Mouse (Mus musculus): ENCODE measurements around the gene Gng7. TPM values are rescaled to one million over a fixed set of nuclear protein-coding genes. Genes with fewer than 3 reads are reported as not detected.

The Gng7 gene
- polyA plus RNA-seq, 1 experiment from 2014 or later, result 4.8 TPM

GRCm38 (mm10) chr10:81028219-81028618 is 13.5 kb upstream of the Gng7 start:
- Histone ChIP-seq H3K9me3 (ENCODE audit: control insufficient read depth, low read length) (no peaks in the 10 kb centered on the region), H3K4me3 (ENCODE audit: low read length) (no peak overlapping the region), H3K36me3 (ENCODE audit: control insufficient read depth, insufficient read depth, low read length) (peaks cover 14% of the 10 kb centered on the region), H3K9ac (ENCODE audit: low read depth, low read length) (no peak overlapping the region), H3K4me1 (ENCODE audit: control insufficient read depth, insufficient read depth, low read length) (0 out of 2 replicates have a peak, but pooled peaks cover 7% of the 10 kb centered on the region), H3K27me3 (ENCODE audit: control insufficient read depth, insufficient read depth, low read length) (peaks cover 17% of the 10 kb centered on the region), H3K27ac (ENCODE audit: low read depth, low read length) (no peak overlapping the region), H3K4me2 (replicated peaks; ENCODE audit: low read depth, low read length) (no peak overlapping the region)
- no peak for ATAC-seq (ENCODE audit: low FRiP score, low TSS enrichment)

DNA sequence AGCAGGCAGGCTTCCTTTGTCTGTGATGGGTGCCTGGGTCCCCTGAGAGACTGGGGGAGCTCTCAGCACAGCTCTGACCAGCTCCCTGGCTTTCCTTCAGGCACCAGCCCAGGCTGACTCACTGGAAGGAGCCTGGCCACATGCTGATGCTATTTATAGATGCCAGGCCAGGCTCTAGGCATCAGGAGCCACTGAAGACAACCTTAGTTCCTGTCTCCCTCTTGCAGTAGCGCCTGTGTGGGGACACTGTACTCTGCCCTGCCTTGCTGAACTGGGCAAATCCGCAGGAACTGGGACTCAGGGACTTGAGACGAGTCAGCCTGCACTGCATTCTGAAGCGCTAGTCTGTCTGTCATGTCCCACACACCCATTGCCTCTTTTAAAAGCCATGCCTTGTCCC is 12.6 kb upstream of the Gng7 start:
- Histone ChIP-seq H3K9ac (ENCODE audit: low read depth, low read length) (no peak overlapping the region), H3K27ac (ENCODE audit: low read depth, low read length) (no peak overlapping the region), H3K9me3 (ENCODE audit: control insufficient read depth, low read length) (no peaks in the 10 kb centered on the region), H3K27me3 (ENCODE audit: control insufficient read depth, insufficient read depth, low read length) (peaks cover 21% of the 10 kb centered on the region), H3K4me1 (ENCODE audit: control insufficient read depth, insufficient read depth, low read length) (0 out of 2 replicates have a peak, but pooled peaks cover 7% of the 10 kb centered on the region), H3K36me3 (ENCODE audit: control insufficient read depth, insufficient read depth, low read length) (peaks cover 9% of the 10 kb centered on the region), H3K4me3 (ENCODE audit: low read length) (no peak overlapping the region), H3K4me2 (replicated peaks; ENCODE audit: low read depth, low read length) (no peak overlapping the region)
- no peak for ATAC-seq (ENCODE audit: low FRiP score, low TSS enrichment)
- WGBS, result 68% methylated on average over 4 of the region's 4 CpGs

DNA sequence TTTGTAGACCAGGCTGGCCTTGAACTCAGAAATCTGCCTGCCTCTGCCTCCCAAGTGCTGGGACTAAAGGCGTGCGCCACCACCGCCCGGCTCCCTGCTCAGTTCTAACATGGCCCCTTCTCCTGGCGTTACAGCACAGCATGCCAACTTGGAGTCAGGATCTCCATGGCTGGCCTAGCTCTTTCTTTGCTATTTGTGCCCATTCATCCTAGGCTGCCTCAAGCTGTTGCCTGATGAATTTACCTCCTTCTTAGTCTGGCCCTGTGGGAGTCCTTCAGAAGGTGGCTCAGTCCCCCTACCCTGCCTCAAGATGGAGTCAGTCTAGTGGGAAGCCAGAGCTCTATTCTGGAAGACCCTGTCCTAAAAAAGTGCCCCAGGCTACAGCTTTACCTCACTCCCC is 12.1 kb upstream of the Gng7 start:
- Histone ChIP-seq H3K4me2 (replicated peaks; ENCODE audit: low read depth, low read length) (no peak overlapping the region), H3K9ac (ENCODE audit: low read depth, low read length) (no peak overlapping the region), H3K4me1 (ENCODE audit: control insufficient read depth, insufficient read depth, low read length) (0 out of 2 replicates have a peak, but pooled peaks cover 7% of the 10 kb centered on the region), H3K4me3 (ENCODE audit: low read length) (no peak overlapping the region), H3K36me3 (ENCODE audit: control insufficient read depth, insufficient read depth, low read length) (peaks cover 9% of the 10 kb centered on the region), H3K27ac (ENCODE audit: low read depth, low read length) (no peak overlapping the region), H3K27me3 (ENCODE audit: control insufficient read depth, insufficient read depth, low read length) (peaks cover 26% of the 10 kb centered on the region), H3K9me3 (ENCODE audit: control insufficient read depth, low read length) (no peaks in the 10 kb centered on the region)
- WGBS, result 92% methylated on average over 5 of the region's 5 CpGs
- ATAC-seq (ENCODE audit: low FRiP score, low TSS enrichment), result no peak

GRCm38 (mm10) chr10:81025639-81026275 is 11.0 kb upstream of the Gng7 start, which contains the start of gene Diras1:
Diras1 (minus strand) TSS chr10:81025662.
- peaks cover 1% of the 10 kb centered on the region; the same call in 1 of the 2 replicates for H3K36me3 ChIP-seq (ENCODE audit: control insufficient read depth, insufficient read depth, low read length)
- H3K9ac ChIP-seq (ENCODE audit: low read depth, low read length), result peak within 1 kb of the TSS; percentile 28; the same call in 1 of the 2 replicates
- WGBS, result 54% methylated on average over 11 of the region's 12 CpGs

DNA sequence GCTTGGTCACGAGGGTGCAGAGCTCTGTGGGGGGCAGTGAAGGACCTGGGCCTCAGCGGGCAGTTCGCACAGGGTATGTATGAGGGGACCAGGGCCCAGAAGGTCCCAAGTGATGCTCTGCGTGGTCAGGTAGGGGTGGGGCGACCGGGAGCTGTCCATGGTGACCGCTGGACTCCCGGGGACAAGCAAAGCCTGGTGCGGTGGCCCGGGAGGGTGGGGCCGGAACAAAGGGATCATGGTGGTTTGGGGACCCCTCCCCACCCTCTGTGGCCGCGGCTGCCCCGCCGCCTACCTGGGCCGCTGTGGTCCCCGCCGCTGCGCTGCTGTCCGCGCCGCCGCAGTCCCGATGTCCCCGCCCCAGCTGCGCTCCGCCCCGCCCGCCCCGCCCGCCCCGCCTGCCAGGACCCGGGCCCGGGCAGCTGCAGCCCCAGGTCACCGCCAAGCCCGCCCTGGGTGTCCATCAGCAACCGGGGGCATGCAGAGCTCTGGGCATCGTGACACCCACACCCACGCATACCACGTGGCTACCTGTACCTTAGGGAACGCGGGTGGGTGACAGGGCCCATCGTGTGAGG is 10.4 kb upstream of the Gng7 start:
- Histone ChIP-seq H3K4me1 (ENCODE audit: control insufficient read depth, insufficient read depth, low read length) (0 out of 2 replicates have a peak, but pooled peaks cover 7% of the 10 kb centered on the region), H3K27me3 (ENCODE audit: control insufficient read depth, insufficient read depth, low read length) (peaks cover 26% of the 10 kb centered on the region), H3K9ac (ENCODE audit: low read depth, low read length) (peak overlapping the region; percentile 28; the same call in 1 of the 2 replicates), H3K27ac (ENCODE audit: low read depth, low read length) (no peak overlapping the region), H3K4me3 (ENCODE audit: low read length) (peak overlapping the region; percentile 29), H3K36me3 (ENCODE audit: control insufficient read depth, insufficient read depth, low read length) (no peaks in the 10 kb centered on the region), H3K9me3 (ENCODE audit: control insufficient read depth, low read length) (no peaks in the 10 kb centered on the region), H3K4me2 (replicated peaks; ENCODE audit: low read depth, low read length) (peak overlapping the region; percentile 52)
- WGBS, result 2% methylated on average over 43 of the region's 43 CpGs
- ATAC-seq (ENCODE audit: low FRiP score, low TSS enrichment), result 0 out of 2 replicates have a peak, but pooled peaks have one; percentile 38

More at GRCm38 (mm10) chr10:81025639-81026275, 11.0 kb upstream of the Gng7 start, which contains the start of gene Diras1:
- Histone ChIP-seq H3K4me1 (ENCODE audit: control insufficient read depth, insufficient read depth, low read length) (0 out of 2 replicates have a peak, but pooled peaks cover 7% of the 10 kb centered on the region), H3K27ac (ENCODE audit: low read depth, low read length) (no peak within 1 kb of the TSS), H3K27me3 (ENCODE audit: control insufficient read depth, insufficient read depth, low read length) (peaks cover 26% of the 10 kb centered on the region), H3K4me2 (replicated peaks; ENCODE audit: low read depth, low read length) (peak within 1 kb of the TSS; percentile 52), H3K4me3 (ENCODE audit: low read length) (peak within 1 kb of the TSS; percentile 29), H3K9me3 (ENCODE audit: control insufficient read depth, low read length) (no peaks in the 10 kb centered on the region)
- no peak for ATAC-seq (ENCODE audit: low FRiP score, low TSS enrichment)

GRCm38 (mm10) chr10:81024346-81024937 is 9.7 kb upstream of the Gng7 start:
- no peak overlapping the region for H3K4me2 ChIP-seq (replicated peaks; ENCODE audit: low read depth, low read length)
- peaks cover 26% of the 10 kb centered on the region for H3K27me3 ChIP-seq (ENCODE audit: control insufficient read depth, insufficient read depth, low read length)
- 70% methylated on average over 5 of the region's 5 CpGs for WGBS
- H3K9ac ChIP-seq (ENCODE audit: low read depth, low read length), result 0 out of 2 replicates have a peak overlapping the region, but pooled peaks have one; percentile 28
- no peak overlapping the region for H3K27ac ChIP-seq (ENCODE audit: low read depth, low read length)
- no peaks in the 10 kb centered on the region for H3K9me3 ChIP-seq (ENCODE audit: control insufficient read depth, low read length)
- no peaks in the 10 kb centered on the region for H3K36me3 ChIP-seq (ENCODE audit: control insufficient read depth, insufficient read depth, low read length)
- no peak for ATAC-seq (ENCODE audit: low FRiP score, low TSS enrichment)
- no peak overlapping the region for H3K4me3 ChIP-seq (ENCODE audit: low read length)
- H3K4me1 ChIP-seq (ENCODE audit: control insufficient read depth, insufficient read depth, low read length), result 0 out of 2 replicates have a peak, but pooled peaks cover 7% of the 10 kb centered on the region

DNA sequence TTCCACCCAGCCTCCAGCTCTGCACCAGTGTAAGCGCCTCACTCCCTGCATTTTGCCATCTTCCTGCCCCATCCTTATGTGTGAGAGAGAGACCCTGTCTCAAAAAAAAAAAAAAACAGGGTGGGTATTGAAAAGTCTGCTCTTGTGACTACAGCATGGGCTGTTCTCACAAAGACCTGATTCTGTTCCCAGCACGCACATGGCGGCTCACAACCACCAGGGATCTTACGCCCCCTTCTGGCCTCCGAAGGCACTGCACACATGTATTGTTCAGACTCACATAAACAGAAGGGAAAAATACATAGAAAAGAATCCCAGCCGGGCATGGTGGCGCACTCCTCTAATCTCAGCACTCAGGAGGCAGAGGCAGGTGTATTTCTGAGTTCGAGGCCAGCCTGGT is 8.0 kb upstream of the Gng7 start:
- H3K4me3 ChIP-seq (ENCODE audit: low read length), result no peak overlapping the region
- no peak overlapping the region for H3K4me2 ChIP-seq (replicated peaks; ENCODE audit: low read depth, low read length)
- H3K27me3 ChIP-seq (ENCODE audit: control insufficient read depth, insufficient read depth, low read length), result peaks cover 26% of the 10 kb centered on the region
- H3K36me3 ChIP-seq (ENCODE audit: control insufficient read depth, insufficient read depth, low read length), result no peaks in the 10 kb centered on the region
- no peak overlapping the region for H3K27ac ChIP-seq (ENCODE audit: low read depth, low read length)
- ATAC-seq (ENCODE audit: low FRiP score, low TSS enrichment), result no peak
- no peaks in the 10 kb centered on the region for H3K9me3 ChIP-seq (ENCODE audit: control insufficient read depth, low read length)
- whole genome bisulfite sequencing, result 68% methylated on average over 8 of the region's 8 CpGs
- H3K9ac ChIP-seq (ENCODE audit: low read depth, low read length), result no peak overlapping the region
- 0 out of 2 replicates have a peak, but pooled peaks cover 7% of the 10 kb centered on the region for H3K4me1 ChIP-seq (ENCODE audit: control insufficient read depth, insufficient read depth, low read length)

- Histone ChIP-seq H3K36me3 (ENCODE audit: control insufficient read depth, insufficient read depth, low read length) (no peaks in the 10 kb centered on the region), H3K9ac (ENCODE audit: low read depth, low read length) (no peak overlapping the region), H3K4me3 (ENCODE audit: low read length) (no peak overlapping the region; the same call in 1 of the 2 replicates), H3K9me3 (ENCODE audit: control insufficient read depth, low read length) (no peaks in the 10 kb centered on the region), H3K4me1 (ENCODE audit: control insufficient read depth, insufficient read depth, low read length) (0 out of 2 replicates have a peak, but pooled peaks cover 7% of the 10 kb centered on the region), H3K27ac (ENCODE audit: low read depth, low read length) (no peak overlapping the region), H3K27me3 (ENCODE audit: control insufficient read depth, insufficient read depth, low read length) (peaks cover 26% of the 10 kb centered on the region), H3K4me2 (replicated peaks; ENCODE audit: low read depth, low read length) (peak overlapping the region; percentile 21; the same call in 1 of the 2 replicates)
- 12% methylated on average over 26 of the region's 26 CpGs for WGBS
- ATAC-seq (ENCODE audit: low FRiP score, low TSS enrichment), result no peak
These were observed 6.9 kb upstream of the Gng7 start for GRCm38 (mm10) chr10:81021547-81022110.
